Mouse (Mus musculus) CD4-positive, CD25-positive, alpha-beta regulatory T cell (primary cell): ENCODE measurements around the gene Ccdc182. TPM values are rescaled to one million over a fixed set of nuclear protein-coding genes. Genes with fewer than 3 reads are reported as not detected.

Experiments
- polyA plus RNA-seq: library from polyadenylated mRNA; unstranded; fragments of 100-300 nt; shearing (Covaris generic); gene quantifications from one replicate; pipeline ENCODE4 v1.2.1, GENCODE M21; 2017

Ccdc182 gene
- not detected for polyA plus RNA-seq

DNA sequence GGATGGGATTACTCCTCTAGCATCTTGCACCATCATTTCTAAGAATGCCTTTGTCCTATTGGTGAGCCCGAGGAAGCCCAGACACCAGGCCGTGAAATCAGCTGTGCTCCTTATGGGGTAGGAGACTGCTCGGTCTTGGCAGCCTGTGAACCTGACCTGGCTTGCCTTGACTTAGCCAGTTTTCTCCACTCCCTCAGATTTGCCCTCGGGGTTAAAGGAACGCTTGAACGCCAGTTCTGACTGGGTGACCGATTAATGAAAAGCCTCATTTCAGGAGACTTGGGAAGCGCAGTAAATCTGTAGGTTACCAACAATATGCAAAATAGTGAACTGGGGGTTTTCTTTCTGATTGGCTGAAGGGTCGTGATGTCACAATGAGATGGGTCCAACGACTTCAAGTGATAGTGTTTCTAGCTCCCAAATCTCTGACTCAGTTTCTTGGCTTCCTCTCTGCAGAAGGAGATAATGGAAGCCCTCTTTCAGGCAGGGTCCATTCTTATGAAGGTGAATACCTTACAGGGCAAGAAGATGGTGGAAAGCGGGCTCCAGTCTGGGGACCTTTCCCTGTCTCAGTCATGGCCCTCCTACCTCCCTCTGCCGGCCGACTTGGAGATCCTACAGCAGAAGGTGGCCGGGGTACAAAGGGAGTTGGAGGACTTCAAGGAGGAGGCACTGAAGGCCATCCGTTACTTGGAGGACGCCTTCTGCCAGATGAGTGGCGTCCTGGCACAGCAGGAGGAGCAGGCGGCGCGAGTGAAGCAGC lies at the start of gene Ccdc182:
Ccdc182 (plus strand) TSS at position 428 of the 763 bp plus-strand sequence.

Other genes starting within 250 kb of the Ccdc182 start
- gene Srsf1, start 246.7 kb upstream of the Ccdc182 start, polyA plus RNA-seq: 290 TPM
- 44.9 TPM for gene Vezf1, start 225.8 kb upstream of the Ccdc182 start, polyA plus RNA-seq
- gene Cuedc1, start 196.0 kb upstream of the Ccdc182 start, polyA plus RNA-seq: 6.5 TPM
- 82.5 TPM for gene Mrps23, start 89.7 kb upstream of the Ccdc182 start, polyA plus RNA-seq